Mouse (Mus musculus) common myeloid progenitor, adult 5-6 weeks (primary cell): ENCODE measurements around the gene H2-Ob. TPM values are rescaled to one million over a fixed set of nuclear protein-coding genes. Genes with fewer than 3 reads are reported as not detected.

ENCODE experiments used
- ATAC-seq: replicated peaks from 2 replicates; pipeline ENCODE4 v1.8.0; 2016; ENCODE audit warnings: low read depth, mild to moderate bottlenecking, moderate TSS enrichment, inconsistent platforms; ENCODE audit not compliant: poor library complexity, severe bottlenecking
- total RNA-seq: library from RNA; stranded (forward); fragments of 200-1000, 187-1606 nt; gene quantifications from 2 replicates; pipeline ENCODE4 v1.2.3, GENCODE M21; 2017

H2-Ob gene
- total RNA-seq, 1 experiment from 2014 or later, result 27.7 TPM

DNA sequence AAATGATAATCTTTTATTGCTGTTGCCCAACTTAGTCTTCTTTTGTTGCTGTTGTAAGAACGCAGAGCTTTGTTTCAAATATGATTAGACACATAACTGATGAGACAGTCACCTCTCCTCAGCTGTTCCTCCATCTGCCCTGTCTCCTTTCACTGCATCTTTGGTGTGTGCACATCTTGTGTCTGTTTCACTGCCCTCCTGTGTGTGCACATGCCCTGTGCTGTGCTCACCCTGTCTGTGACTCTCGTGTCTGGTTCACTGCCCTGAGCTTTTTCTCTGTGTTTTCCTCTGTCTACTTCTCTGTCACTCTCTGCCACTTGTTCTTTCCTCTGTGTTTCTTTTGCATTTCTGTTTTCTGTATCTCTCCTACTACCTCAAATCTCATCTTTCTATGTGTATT lies 31.5 kb downstream of the H2-Ob start:
- no peak for ATAC-seq

DNA sequence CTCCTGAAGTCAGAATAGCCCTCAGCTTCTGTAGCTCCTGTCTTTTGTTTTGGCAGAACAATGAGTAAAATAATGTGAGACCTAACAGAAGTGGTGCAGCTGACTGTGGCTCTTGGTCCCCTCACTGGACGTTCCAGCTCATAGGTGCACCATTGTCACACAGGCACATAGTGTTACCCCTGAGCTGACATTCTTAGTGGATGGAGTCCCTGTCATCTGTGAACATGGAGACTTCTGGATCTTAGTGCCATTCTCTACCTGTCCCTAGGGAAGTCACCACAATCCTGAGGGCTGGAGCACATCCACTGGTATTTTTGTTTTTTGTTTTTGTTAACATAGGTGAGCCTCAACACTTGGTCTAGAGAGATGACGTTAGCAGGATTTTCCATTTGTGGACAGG lies 32.2 kb downstream of the H2-Ob start:
- no peak for ATAC-seq

DNA sequence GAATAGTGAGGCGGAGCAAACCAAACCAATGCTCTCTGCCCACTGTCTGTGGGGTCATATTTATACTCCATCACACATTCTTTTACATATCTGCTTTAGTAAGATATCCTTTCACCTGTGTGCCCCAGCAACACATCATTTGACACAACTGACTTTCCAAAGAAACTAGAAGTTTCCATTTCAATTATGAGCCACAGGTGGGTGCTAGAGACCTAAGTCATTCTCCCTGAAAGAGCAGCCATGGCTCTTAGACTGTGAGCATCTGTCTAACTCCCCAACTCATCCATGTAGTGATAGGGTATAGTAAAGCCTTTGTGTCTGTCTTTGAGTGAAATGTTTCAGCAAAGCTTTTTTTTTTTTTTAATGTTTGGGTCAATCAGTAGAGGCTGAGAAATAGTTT lies 33.4 kb downstream of the H2-Ob start:
- ATAC-seq, result no peak

DNA sequence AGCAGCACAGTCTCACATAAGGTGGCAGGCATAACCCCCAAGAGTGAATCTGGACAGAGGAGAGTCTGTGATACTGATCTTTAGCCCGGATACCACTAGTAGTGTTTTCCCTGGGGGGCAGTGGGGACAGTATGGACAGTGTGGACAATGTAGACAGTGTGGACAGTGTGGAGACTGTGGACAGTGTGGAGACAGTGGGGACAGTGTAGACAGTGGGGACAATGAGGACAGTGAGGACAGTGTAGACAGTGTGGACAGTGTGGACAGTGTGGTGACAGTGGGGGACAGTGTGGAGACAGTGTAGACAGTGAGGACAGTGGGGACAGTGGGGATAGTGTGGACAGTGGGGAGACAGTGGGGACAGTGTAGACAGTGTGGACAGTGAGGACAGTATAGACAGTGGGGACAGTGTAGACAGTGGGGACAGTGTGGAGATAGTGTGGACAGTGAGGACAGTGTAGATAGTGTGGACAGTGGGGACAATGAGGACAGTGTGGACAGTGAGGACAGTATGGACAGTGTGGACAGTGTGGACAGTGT lies 41.9 kb downstream of the H2-Ob start:
- no peak for ATAC-seq

DNA sequence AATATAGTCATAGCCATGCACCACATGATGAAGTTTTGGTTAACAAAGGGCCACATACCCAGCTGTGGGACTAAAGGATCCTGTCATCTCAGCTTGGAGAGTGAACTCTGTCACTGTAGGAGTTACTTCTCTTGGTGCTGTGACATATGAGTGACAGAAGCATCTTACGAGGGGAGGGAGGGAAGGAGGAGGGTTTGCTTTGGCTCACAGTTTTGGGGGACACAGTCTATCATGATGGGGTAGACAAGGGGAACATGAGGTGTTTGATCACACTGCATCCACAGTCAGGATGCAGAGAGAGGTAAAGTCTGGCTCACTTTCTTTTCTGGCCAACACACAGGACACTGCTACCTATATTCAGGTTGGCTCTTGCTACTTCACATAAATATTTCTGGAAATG lies 43.1 kb downstream of the H2-Ob start:
- ATAC-seq, result no peak

DNA sequence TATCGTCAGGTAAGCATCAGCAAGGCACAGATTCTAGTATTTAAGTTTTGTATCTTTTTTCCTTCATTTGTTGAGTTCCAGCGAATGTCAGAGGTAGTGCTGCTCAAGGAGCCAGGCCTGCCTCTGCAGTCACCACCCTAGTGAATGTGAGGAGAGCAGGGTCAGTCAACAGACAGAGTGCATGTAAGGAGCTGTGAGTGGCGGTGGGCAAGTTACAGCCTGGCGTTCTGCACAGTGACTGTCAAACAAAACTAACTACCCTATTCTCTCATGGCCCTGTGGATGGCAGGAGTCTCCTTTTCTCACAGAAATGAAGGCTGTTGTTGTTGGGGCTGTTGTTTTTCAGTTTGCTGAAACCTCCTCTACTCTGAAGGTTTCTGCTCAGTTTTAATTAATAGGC lies 46.7 kb downstream of the H2-Ob start:
- ATAC-seq, result no peak

DNA sequence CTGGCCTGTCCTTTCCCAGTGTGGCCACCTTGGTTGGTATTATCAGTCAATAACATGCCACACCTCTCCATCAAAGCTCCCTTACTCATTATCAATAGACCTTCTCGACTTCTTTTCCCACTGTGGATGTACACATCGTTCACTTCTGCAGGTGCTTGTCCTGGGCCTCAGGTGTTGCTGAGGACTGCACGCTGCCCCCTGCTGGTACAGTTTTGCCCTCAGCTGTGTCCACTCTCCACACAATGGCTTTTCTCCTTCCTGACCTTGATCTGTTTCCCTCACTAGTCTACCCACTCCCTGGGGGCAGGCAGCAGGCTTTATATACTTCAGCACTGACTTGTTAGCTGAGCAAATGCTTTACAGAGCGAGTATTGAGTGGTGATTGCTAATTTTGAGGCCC lies 47.1 kb downstream of the H2-Ob start:
- ATAC-seq, result peak; percentile 26; the same call in 1 of the 2 replicates

DNA sequence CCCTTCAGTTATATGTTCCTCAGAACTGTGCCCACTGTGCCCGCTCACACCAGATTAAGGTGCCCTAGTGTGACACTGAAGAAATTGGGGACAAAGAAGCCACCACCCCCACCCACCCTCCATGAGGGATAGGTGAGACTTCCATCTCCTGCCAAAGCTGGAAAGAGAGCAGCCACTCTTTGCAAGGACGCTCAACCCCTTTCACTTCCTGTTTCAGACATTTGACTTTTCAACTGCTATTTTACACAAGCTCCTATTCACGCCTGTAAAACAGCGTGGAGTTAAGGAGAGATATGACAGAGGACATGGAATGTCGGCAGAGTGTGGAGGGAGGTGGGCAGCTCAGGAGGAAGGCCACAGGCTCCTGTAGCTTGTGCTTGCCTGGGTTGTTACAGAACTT lies 47.8 kb downstream of the H2-Ob start:
- no peak for ATAC-seq

DNA sequence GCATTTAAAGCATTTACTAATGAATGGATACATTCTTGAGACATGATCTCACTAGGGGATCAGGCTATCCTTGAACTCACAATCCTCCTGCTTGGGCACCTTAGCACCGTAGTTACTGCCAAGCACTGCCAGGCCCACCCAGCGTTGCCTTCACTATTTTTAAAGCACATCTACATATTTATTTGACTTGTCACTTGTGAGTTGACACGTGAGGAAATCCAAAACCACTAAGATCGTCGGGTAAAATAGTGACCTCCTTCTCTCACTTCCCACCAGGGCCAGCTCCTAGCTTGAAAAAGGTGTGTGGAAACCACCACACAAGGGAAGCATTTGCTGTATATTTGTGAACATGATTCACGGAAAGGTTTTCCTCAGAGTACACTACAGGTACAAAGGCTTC lies 48.3 kb downstream of the H2-Ob start:
- ATAC-seq, result no peak

DNA sequence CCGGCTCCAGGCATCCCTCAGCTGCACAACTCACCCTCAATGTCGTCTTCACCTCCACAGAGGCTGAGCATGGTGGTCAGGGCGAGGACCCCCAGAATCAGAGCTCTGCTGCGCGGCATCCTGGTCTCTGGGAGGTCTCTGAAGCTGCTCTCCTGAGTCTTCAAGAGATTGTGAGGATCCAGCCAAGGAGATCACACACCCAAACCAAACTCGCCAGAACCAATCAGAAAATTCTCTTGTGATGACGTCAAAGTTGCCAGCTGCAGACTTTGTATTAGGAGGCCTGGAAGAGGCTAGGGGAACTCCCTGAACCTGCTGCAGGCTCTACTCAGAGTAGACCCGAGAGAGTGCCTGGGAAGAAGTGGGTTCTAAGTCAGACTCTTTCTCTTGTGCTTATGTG lies 48.9 kb downstream of the H2-Ob start, which contains the start of gene H2-Aa:
Gene H2-Aa (minus strand): TSS at position 176 of the 400 bp plus-strand sequence.
- peak; percentile 80 for ATAC-seq

DNA sequence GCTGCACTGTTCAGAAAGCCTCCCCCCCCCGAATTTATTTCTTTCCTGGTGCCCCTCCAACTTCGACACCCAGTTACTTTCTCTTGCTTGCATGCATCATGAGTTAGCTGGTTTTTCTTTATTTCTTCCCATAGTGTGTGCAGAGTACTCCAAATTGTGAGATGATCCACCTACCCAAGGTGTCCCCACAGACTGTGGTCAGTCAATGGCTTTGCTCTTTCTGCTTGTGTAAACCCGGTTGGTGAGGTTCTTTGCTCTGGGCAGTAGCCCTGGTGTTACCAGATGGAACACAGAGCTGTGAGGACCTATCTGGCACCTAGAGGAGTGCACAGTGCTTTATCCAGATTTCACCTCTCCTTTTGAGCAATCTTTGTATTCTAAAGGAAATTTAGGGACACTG lies 49.4 kb downstream of the H2-Ob start:
- ATAC-seq, result no peak

DNA sequence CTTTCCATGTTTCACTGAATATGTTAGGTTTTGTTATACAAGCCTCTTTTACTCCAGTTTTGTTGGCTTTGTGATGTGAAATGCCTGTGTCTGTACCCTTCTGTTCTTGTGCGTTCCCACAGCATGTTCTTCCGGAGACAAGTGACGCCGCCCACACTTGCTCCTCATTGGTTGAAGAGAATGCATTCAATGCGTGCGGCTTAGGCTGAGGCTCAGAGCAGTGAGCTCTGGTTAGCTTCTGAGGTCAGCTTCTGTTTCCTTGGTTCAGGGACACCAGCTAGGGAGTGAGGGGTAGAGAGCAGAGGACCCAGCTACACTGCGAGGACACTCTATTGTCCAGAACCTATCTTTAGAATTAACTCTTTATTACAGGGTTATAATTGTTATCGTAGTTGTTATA lies 52.9 kb downstream of the H2-Ob start:
- peak; percentile 71 for ATAC-seq

DNA sequence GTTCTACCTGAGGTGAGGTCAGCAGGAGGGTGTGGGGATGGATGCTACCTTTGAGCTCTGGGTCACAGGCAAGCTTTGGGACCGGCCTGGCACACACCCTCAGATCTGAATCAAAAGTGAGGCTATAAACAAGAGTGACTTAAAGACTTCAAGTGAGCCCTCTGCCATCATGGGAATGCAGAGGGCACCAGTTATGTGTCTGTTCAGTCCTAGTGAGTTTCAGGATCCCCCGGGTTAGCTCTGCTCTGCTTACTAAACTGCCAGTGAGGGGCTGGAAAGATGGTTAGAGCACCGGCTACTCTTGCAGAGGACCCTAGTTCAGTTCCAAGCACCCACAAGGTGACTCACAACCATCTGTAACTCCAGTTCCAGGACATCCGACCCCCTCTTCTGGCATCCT lies 53.9 kb downstream of the H2-Ob start:
- no peak for ATAC-seq

DNA sequence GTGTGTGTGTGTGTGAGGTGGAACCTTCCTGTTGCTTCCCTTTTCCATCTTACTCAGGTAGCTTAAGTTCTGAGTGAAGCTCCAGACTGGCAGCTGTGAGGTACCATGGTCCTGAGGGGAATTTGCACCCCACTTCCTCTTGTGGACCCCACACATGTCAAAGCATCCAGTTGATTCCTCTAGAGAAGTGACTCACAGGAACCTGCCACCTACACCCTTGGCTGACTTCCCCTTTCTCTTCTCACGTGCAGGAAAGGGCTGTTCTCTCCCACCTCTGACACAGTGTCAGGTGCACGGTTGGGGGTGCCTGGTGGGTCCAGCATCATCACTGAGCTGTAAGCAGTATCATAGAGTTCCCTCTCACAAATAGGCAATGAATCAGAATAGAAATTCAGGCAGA lies 54.8 kb downstream of the H2-Ob start:
- ATAC-seq, result peak; percentile 55

DNA sequence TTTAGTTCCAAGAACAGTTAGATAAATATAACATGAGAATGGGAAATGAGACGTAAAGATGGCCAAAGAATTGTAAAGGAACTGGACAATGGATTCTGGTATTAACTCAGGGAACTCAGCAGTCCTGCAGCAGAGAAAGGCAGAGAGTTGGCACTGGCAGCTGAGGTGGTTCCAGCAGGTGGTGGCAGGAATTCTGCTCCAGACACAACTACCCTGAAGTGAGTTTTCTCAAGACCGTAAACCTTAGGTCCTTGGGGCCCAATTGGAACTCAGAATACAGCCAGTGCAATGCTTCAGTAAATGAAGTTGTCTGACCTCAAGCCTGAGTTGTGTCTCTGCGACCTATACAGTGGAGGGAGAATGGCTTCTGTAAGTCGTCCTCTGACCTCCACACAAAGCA lies 55.5 kb downstream of the H2-Ob start:
- no peak for ATAC-seq

DNA sequence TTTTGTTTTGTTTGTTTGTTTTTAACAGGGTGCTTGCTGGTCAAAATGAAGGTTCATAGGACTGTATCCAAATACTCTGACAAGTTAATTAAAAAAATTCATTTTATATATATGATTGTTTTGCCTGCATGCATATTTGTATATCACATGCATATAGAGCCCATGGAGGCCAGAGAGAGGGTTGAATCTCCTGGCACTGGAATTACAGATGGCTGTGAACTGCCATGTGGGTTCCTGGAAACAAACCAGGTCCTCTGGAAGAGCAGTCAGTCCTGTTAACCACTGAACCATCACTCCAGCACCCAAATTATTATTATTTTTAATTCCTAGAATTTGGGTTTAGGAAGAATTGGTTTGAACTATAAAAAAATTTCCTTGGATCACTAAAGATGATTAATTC lies 56.6 kb downstream of the H2-Ob start:
- no peak for ATAC-seq

DNA sequence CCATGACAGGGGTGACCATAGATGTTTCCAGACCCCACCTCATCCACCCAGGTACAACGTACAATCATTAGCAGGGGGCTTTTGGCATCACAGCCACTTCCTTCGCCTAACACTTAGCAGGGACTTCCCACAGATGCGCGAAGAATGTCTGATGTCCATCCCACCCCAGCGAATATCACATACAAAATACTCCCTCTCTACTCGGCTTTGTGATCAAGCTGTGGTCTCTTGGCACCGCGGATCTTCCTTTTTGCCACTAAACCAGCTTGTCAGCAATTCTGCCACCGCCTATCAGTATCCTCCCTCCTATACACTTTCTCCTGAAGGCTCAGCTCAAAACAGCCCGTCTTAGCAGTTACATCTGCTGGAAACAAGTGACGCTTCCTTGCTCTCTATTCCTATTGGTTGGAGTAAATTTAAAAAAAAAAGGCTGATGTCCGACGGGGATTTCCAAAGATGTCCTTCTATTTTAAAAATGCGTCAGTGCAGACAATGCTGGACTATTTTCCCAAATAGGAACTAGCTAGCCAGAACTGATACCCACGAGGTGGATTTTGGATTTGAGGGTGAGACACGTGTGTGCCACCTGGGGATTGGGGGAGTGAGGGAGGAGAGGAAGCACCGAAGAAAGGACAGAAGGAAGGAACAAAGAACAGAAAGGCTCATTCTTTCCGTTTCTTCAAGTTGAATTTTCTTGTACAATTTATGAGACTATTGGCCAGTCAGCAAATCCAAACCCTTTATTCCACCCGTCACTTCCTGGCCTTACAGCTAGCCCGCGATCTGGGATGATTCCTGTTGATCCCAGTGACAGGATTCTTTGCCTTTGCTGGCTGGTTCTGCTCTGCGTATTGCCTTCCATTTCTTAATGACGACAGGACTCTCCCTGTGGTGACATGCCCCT lies 57.4 kb downstream of the H2-Ob start:
- peak; percentile 67; the same call in 1 of the 2 replicates for ATAC-seq

DNA sequence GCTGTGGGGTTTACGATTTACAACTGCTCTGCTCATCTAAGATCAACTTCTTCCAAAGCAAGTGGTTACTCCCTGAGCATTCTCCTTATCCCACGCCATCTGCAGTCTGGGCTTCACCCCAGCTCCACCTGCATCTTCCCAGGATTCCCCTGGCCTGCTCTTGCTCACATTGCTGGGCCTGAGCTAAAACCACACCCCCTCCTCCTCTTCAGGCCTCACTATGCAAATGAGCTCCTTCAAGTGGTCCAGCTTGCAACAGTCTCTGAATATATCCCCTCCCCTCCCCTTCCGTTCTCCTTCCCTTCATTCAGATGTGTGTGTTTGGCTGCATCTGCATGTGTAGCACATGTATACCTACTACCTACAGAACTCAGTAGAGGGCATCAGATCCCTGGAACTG lies 60.7 kb downstream of the H2-Ob start:
- no peak for ATAC-seq

DNA sequence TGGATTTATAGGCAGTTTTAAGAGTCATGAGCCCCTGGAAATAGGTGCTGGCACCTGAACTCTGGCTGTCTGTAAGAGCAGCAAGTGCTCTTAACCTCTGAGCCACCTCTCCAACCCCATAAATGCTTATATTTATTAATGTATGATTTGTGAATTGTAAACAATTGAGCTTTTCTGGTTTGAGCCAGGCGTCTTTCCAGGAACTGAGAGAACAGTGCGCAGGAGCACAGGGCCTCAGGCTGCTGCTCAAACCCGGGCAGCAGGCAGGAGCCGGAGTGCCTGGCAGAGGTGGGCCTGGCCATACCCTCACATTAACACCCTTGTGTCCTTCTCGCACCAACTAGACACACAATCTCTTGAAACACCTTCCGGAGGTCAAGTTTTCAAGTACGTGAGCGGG lies 61.4 kb downstream of the H2-Ob start:
- ATAC-seq, result no peak

DNA sequence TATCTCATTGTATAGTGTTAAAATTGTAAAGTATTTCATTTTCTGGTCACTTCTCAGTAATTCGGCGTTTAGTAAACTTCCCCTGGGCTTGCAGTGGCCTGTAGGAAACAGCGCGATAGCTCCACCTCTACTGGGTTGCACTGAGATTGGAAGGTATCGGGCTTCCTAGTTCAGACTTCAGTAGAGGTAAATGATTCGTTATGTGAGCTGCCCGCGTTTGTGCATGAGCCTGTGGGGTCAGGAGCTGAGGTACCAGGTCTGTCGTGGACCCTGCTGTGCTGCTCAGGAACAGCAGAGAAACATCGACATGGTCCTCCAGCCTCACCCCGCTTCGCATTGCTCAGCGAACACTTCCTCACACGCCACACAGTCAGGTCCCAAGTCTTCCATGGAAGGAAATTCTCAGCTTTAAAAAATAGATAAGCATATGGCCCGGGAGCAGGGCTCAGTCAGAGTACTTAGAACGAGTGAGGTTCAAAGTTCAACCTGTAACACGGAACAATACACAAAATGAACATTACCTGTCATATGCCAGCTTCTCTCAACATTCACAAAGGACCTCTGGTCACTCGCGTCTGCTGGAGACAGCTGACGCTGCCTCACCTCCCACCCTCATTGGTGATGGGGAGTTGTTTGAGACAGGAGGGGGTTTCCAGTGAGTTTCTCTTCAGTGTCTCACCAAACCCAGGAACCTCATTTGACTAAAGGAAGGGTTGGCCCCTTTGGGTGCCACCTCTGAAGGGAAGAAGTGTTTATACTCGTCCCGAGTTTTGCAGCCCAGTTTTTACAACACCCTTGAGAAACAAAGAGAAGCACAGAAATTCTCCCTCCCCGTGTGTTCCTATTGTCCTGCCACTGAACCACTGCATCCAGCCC lies 62.2 kb downstream of the H2-Ob start:
- no peak for ATAC-seq

DNA sequence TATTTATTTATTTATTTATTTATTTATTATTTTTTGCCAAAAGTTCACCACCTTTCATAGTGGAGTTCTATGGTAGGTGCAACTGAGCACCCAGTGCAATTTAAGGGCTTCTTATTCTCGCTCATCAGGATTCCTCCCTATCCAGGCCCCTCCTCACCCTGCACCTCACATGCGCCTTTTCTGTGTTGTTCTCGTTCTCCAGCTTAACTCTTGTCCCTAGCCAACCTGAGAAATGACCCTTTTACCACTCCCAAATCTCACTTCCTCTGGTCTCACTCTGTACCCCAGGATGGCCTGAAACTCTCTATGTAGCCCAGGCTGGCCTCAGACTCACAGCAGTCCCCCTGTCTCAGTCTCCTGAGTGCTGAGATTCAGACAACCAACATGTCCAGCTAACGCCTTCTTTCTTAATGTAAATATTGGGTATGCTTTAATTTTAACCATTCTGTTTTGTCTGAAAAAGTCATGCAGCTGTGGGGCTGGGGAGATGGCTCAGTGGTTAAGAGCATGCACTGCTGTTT lies 63.0 kb downstream of the H2-Ob start:
- ATAC-seq, result no peak
